ENCODE assay signal across 9 mouse cellular contexts in genomic region chr3:144736831-144737230, GRCm38 (mm10). TPM values are rescaled to one million over a fixed set of nuclear protein-coding genes. Genes with fewer than 3 reads are reported as not detected.
DNase-seq lines count a peak whose midpoint lies in the region; ATAC-seq and TF ChIP-seq lines count a peak whose summit lies in the region.
"Had no signal": no experiment of that assay in that cellular context is flagged by ENCODE, and none has a peak within 500 bp of the region (broad histone marks: within the 10 kb centered on the region; RNA-seq: fewer than 3 reads in every experiment).

No protein-coding gene starts in this region.

- no peak for ATAC-seq in intestine, postnatal 0 days
- no peak for ATAC-seq in intestine, embryonic 16.5 days
- peak; percentile 85 for ATAC-seq in erythroblast, adult 5-6 weeks (replicated peaks; ENCODE audit: low FRiP score, poor library complexity, severe bottlenecking)

- H3K4me1 ChIP-seq in intestine, postnatal 0 days (replicated peaks; ENCODE audit: control insufficient read depth, insufficient read depth, low read length), result no peaks in the 10 kb centered on the region
- H3K4me1 ChIP-seq in intestine, embryonic 16.5 days (ENCODE audit: control insufficient read depth, insufficient read depth, low read length), result no peaks in the 10 kb centered on the region
- no peaks in the 10 kb centered on the region for H3K4me1 ChIP-seq in ES-Bruce4 (ENCODE audit: control insufficient read depth, insufficient read depth, low read length)
- H3K4me1 ChIP-seq: embryonic facial prominence, embryonic 12.5 days; midbrain, embryonic 12.5 days had no signal

- H3K27me3 ChIP-seq in intestine, postnatal 0 days (replicated peaks; ENCODE audit: control insufficient read depth, insufficient read depth, low read length), result no peaks in the 10 kb centered on the region
- no peaks in the 10 kb centered on the region for H3K27me3 ChIP-seq in intestine, embryonic 16.5 days (replicated peaks; ENCODE audit: control insufficient read depth, insufficient read depth, low read length)
- H3K27me3 ChIP-seq in ES-Bruce4 (ENCODE audit: control insufficient read depth, insufficient read depth, low read length, poor library complexity, severe bottlenecking), result no peaks in the 10 kb centered on the region
- H3K27me3 ChIP-seq: embryonic facial prominence, embryonic 12.5 days; midbrain, embryonic 12.5 days had no signal

- no peaks in the 10 kb centered on the region for H3K9me3 ChIP-seq in intestine, postnatal 0 days (ENCODE audit: control insufficient read depth)
- no peaks in the 10 kb centered on the region for H3K9me3 ChIP-seq in intestine, embryonic 16.5 days (ENCODE audit: control insufficient read depth, low read length)
- no peaks in the 10 kb centered on the region for H3K9me3 ChIP-seq in ES-Bruce4 (replicated peaks; ENCODE audit: control insufficient read depth, insufficient read depth, low read length, poor library complexity, severe bottlenecking)
- H3K9me3 ChIP-seq: embryonic facial prominence, embryonic 12.5 days; midbrain, embryonic 12.5 days had no signal

- H3K4me3 ChIP-seq in intestine, postnatal 0 days (ENCODE audit: low read depth, low read length), result no peak overlapping the region
- H3K4me3 ChIP-seq in intestine, embryonic 16.5 days (ENCODE audit: low read length), result no peak overlapping the region
- H3K4me3 ChIP-seq in ES-Bruce4 (ENCODE audit: low read depth, low read length), result no peak overlapping the region
- H3K4me3 ChIP-seq: embryonic facial prominence, embryonic 12.5 days; midbrain, embryonic 12.5 days had no signal

- H3K27ac ChIP-seq in intestine, postnatal 0 days (ENCODE audit: low read depth, low read length), result no peak overlapping the region
- H3K27ac ChIP-seq in intestine, embryonic 16.5 days (ENCODE audit: low read length), result no peak overlapping the region
- H3K27ac ChIP-seq in ES-Bruce4 (ENCODE audit: insufficient read depth, low read length), result no peak overlapping the region
- H3K27ac ChIP-seq: embryonic facial prominence, embryonic 12.5 days; midbrain, embryonic 12.5 days had no signal

- H3K9ac ChIP-seq in intestine, postnatal 0 days (ENCODE audit: low read depth, low read length), result no peak overlapping the region
- H3K9ac ChIP-seq in intestine, embryonic 16.5 days (ENCODE audit: low read depth, low read length), result no peak overlapping the region
- no peak overlapping the region for H3K9ac ChIP-seq in ES-Bruce4 (ENCODE audit: low read depth, poor library complexity, severe bottlenecking)
- H3K9ac ChIP-seq: embryonic facial prominence, embryonic 12.5 days; midbrain, embryonic 12.5 days had no signal

- TF ChIP-seq EP300 in ES-Bruce4 (IDR thresholded peaks at IDR 0.05; ENCODE audit: insufficient read depth, low read depth, low read length), result no peak

- TF ChIP-seq CTCF in intestine, postnatal 0 days (IDR thresholded peaks at IDR 0.05; ENCODE audit: low read depth), result peak; percentile 64
- TF ChIP-seq CTCF in ES-Bruce4 (IDR thresholded peaks at IDR 0.05; ENCODE audit: low read depth, low read length), result peak; percentile 61

- peak; percentile 63 for DNase-seq in A20 (ENCODE audit: low read depth, low spot score)
- DNase-seq in lung, postnatal 10 days, result peak; percentile 65
- peak; percentile 69 for DNase-seq in urinary bladder, postnatal 14 days (ENCODE audit: low spot score)

- TF ChIP-seq POLR2A in ES-Bruce4 (IDR thresholded peaks at IDR 0.05; ENCODE audit: insufficient read depth, low read length), result no peak

- H3K36me3 ChIP-seq in intestine, postnatal 0 days (ENCODE audit: control insufficient read depth, insufficient read depth), result no peaks in the 10 kb centered on the region
- H3K36me3 ChIP-seq in intestine, embryonic 16.5 days (ENCODE audit: control insufficient read depth, insufficient read depth, low read length), result no peaks in the 10 kb centered on the region
- H3K36me3 ChIP-seq in ES-Bruce4 (ENCODE audit: control insufficient read depth, insufficient read depth, low read length, poor library complexity, severe bottlenecking), result no peaks in the 10 kb centered on the region
- H3K36me3 ChIP-seq: embryonic facial prominence, embryonic 12.5 days; midbrain, embryonic 12.5 days had no signal

- no peak overlapping the region for H3K4me2 ChIP-seq in intestine, postnatal 0 days (replicated peaks; ENCODE audit: low read depth)
- H3K4me2 ChIP-seq in intestine, embryonic 16.5 days (ENCODE audit: low read depth, low read length), result no peak overlapping the region
- H3K4me2 ChIP-seq: embryonic facial prominence, embryonic 12.5 days; midbrain, embryonic 12.5 days had no signal

- WGBS in intestine, postnatal 0 days, result 30% methylated on average over 9 of the region's 9 CpGs
- WGBS in intestine, embryonic 16.5 days, result 28% methylated on average over 9 of the region's 9 CpGs

RNA-seq across cellular contexts. Expression of gene Sh3glb1, which starts 16.7 kb away (rescaled TPM):
- polyA plus RNA-seq in intestine, postnatal 0 days (2015; fragmentation: Nextera tagmentation; extraction: Ambion mirVana), result 158 and 161 TPM in 2 replicates
- 77.9 and 89.1 TPM in 2 replicates for polyA plus RNA-seq in intestine, embryonic 16.5 days (2015; fragmentation: Nextera tagmentation; extraction: Ambion mirVana)
- polyA plus RNA-seq in ES-Bruce4 (2011; ENCODE audit: insufficient read depth, insufficient read length, low read depth, missing spikeins), result 110 and 115 TPM in 2 replicates
- 120 and 163 TPM in 2 replicates for total RNA-seq in erythroblast, adult 5-6 weeks (2015; ENCODE audit: low replicate concordance)
- total RNA-seq in erythroblast, adult 5-6 weeks (2017; ENCODE audit: low replicate concordance), result 118 and 151 TPM in 2 replicates

RNA-seq across cellular contexts. Expression of gene Clca3a1, which starts 23.9 kb away (rescaled TPM):
- polyA plus RNA-seq in intestine, postnatal 0 days (2015; fragmentation: Nextera tagmentation; extraction: Ambion mirVana), result 3.9 and 4.0 TPM in 2 replicates
- polyA plus RNA-seq in intestine, embryonic 16.5 days (2015; fragmentation: Nextera tagmentation; extraction: Ambion mirVana), result 5.4 and 5.5 TPM in 2 replicates
- 0.19 TPM in 1 of 2 replicates, not detected in the other for polyA plus RNA-seq in ES-Bruce4 (2011; ENCODE audit: insufficient read depth, insufficient read length, low read depth, missing spikeins)
- 4.2 and 11.5 TPM in 2 replicates for total RNA-seq in erythroblast, adult 5-6 weeks (2015; ENCODE audit: low replicate concordance)
- 9.4 and 11.4 TPM in 2 replicates for total RNA-seq in erythroblast, adult 5-6 weeks (2017; ENCODE audit: low replicate concordance)
